Mouse (Mus musculus): Measurements from ENCODE around the gene Slc35d2. TPM values are rescaled to one million over a fixed set of nuclear protein-coding genes. Genes with fewer than 3 reads are reported as not detected.

Gene Slc35d2
- polyA plus RNA-seq, 1 experiment from 2014 or later = 8.0 TPM

GRCm38 (mm10) chr13:64152671-64153082, 23.5 kb upstream of the Slc35d2 start:
- Histone ChIP-seq H3K27ac (ENCODE audit: low read length) (peak overlapping the region; percentile 63), H3K27me3 (replicated peaks; ENCODE audit: insufficient read depth, low read length) (no peaks in the 10 kb centered on the region), H3K4me2 (replicated peaks; ENCODE audit: low read depth, low read length) (peak overlapping the region; percentile 89), H3K4me1 (ENCODE audit: insufficient read depth, low read depth, low read length) (no peaks in the 10 kb centered on the region), H3K4me3 (ENCODE audit: low read depth, low read length) (peak overlapping the region; percentile 64), H3K9me3 (ENCODE audit: low read length) (no peaks in the 10 kb centered on the region), H3K36me3 (ENCODE audit: insufficient read depth, low read length) (no peaks in the 10 kb centered on the region), H3K9ac (replicated peaks; ENCODE audit: low read depth) (peak overlapping the region; percentile 37)
- peak; percentile 40 for DNase-seq (ENCODE audit: low spot score)
- TF ChIP-seq CTCF (IDR thresholded peaks at IDR 0.05) = 0 out of 2 replicates have a peak, but pooled peaks have one; percentile 16
- TF ChIP-seq EP300 (IDR thresholded peaks at IDR 0.05) = no peak
- WGBS = under 1% methylated on average over 38 of the region's 61 CpGs
- peak; percentile 1; the same call in 1 of the 2 replicates for ATAC-seq

DNA sequence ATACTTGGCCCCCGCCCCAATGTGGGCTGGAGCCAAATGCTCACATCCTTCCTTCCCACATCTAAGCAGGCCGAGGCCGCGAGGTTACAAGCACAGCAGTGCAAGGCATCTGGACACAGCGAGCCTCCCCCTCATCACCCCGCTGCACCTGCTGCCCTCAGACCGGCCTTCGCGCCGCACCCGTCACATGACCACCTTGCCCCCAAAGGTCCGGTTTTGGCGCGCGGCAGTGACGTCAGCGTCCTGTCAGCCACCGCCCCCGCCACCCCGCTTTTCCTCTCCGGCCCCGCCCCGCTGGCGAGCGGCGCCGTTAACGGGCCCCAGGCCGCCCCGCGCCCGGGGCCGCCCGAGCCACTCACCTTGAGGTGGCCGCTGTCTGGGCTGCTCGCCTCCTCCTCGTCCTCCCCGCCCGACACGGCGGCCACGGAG, 23.1 kb upstream of the Slc35d2 start:
- Histone ChIP-seq H3K4me1 (ENCODE audit: insufficient read depth, low read depth, low read length) (no peaks in the 10 kb centered on the region), H3K9ac (replicated peaks; ENCODE audit: low read depth) (peak overlapping the region; percentile 37), H3K36me3 (ENCODE audit: insufficient read depth, low read length) (no peaks in the 10 kb centered on the region), H3K4me3 (ENCODE audit: low read depth, low read length) (peak overlapping the region; percentile 64), H3K4me2 (replicated peaks; ENCODE audit: low read depth, low read length) (peak overlapping the region; percentile 89), H3K27me3 (replicated peaks; ENCODE audit: insufficient read depth, low read length) (no peaks in the 10 kb centered on the region), H3K9me3 (ENCODE audit: low read length) (no peaks in the 10 kb centered on the region), H3K27ac (ENCODE audit: low read length) (peak overlapping the region; percentile 63)
- DNase-seq (ENCODE audit: low spot score) = peak; percentile 92
- TF ChIP-seq EP300 (IDR thresholded peaks at IDR 0.05) (no peak), CTCF (IDR thresholded peaks at IDR 0.05) (no peak)
- peak; percentile 5 for ATAC-seq
- 3% methylated on average over 29 of the region's 42 CpGs for WGBS

DNA sequence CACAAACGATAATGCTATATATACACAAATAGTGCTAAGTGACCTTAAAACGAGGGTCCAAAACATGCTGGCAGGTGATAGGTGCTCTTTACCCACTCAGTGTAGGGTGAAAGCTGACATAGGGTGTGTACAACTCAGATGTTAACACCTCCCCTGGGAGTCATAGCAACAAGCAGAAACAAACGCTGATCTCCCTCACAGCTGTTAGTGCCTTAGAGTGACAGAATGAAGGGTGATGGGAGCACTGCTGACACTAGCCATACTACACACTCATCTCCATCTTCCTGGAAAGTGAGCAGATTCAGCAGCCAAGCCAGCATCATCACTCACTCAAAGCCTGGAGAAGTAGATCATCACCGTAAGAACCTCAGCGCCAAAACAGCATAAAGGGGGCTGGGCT, 21.0 kb upstream of the Slc35d2 start:
- no peak overlapping the region for H3K9ac ChIP-seq (replicated peaks; ENCODE audit: low read depth)
- TF ChIP-seq EP300 (IDR thresholded peaks at IDR 0.05) = no peak
- H3K27me3 ChIP-seq (replicated peaks; ENCODE audit: insufficient read depth, low read length) = no peaks in the 10 kb centered on the region
- H3K4me1 ChIP-seq (ENCODE audit: insufficient read depth, low read depth, low read length) = no peaks in the 10 kb centered on the region
- H3K9me3 ChIP-seq (ENCODE audit: low read length) = no peaks in the 10 kb centered on the region
- WGBS = 42% methylated on average over 5 of the region's 5 CpGs
- no peak overlapping the region for H3K27ac ChIP-seq (ENCODE audit: low read length)
- H3K4me2 ChIP-seq (replicated peaks; ENCODE audit: low read depth, low read length) = no peak overlapping the region
- DNase-seq (ENCODE audit: low spot score) = no peak
- H3K36me3 ChIP-seq (ENCODE audit: insufficient read depth, low read length) = no peaks in the 10 kb centered on the region
- H3K4me3 ChIP-seq (ENCODE audit: low read depth, low read length) = no peak overlapping the region
- ATAC-seq = no peak

DNA sequence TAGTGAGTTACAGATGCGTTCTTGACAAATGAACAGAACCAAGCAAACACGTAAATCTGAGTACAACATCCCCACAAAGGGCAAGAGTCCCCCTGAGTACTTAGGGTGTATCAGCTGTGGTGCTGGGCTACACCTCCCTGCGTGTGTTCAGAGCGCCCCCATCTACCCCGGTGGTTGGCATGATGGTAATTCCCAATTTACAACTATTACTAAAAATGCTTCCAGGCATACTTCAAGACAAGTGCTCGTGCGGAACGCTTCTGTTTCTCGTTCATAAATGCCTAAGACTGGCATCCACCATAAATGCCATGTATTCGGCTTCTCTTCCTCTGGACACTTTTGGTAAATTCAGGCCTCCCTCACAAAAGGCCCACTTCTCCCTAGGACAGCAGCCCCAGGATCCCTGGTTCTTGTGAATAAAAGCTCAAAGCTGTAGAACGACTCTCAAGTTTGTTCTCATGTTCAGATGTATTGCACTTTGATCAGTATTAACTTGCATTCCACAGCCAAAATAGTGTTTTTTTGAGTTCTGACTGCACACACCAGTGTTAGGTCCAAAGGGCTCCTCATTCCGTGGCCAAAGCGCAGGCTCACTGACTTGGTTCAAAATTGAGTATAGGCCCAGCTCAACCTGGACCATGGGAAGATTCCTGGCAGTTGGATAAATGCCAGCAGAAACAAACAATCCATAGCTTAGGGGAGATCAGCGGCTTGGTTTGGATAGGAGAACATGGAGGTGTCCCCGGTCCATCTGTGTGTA, 628 bp upstream of the Slc35d2 start:
- no peaks in the 10 kb centered on the region for H3K4me1 ChIP-seq (ENCODE audit: insufficient read depth, low read depth, low read length)
- no peak for TF ChIP-seq EP300 (IDR thresholded peaks at IDR 0.05)
- peak; percentile 66 for TF ChIP-seq CTCF (IDR thresholded peaks at IDR 0.05)

DNA sequence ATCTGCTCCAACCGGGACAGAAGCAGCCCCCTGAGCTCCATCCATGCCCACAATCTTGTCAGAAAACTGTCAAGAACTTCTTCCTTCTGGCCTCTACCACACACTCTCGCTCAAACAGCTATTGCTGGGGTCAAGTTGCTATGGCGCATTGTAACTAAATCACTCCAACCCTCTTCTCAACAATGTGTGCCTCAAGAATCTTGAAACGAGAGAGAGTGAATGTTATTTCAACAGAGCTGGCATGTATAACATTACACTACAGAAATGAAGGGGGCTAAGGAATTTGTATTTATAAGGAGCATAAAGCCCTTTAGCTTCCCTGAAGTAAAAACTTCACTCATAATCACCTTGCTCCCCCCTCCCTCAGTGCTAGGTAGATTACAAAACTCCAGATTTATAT, 2.9 kb downstream of the Slc35d2 start:
- peak; percentile 81 for DNase-seq (ENCODE audit: low spot score)
- TF ChIP-seq EP300 (IDR thresholded peaks at IDR 0.05) (peak; percentile 48; the same call in 1 of the 2 replicates), CTCF (IDR thresholded peaks at IDR 0.05) (no peak)

More for the DNA sequence above, 628 bp upstream of the Slc35d2 start:
- Histone ChIP-seq H3K4me2 (replicated peaks; ENCODE audit: low read depth, low read length) (peak overlapping the region; percentile 77), H3K4me3 (ENCODE audit: low read depth, low read length) (peak overlapping the region; percentile 60), H3K36me3 (ENCODE audit: insufficient read depth, low read length) (no peaks in the 10 kb centered on the region), H3K9ac (replicated peaks; ENCODE audit: low read depth) (peak overlapping the region; percentile 37), H3K27me3 (replicated peaks; ENCODE audit: insufficient read depth, low read length) (no peaks in the 10 kb centered on the region), H3K27ac (ENCODE audit: low read length) (peak overlapping the region; percentile 34), H3K9me3 (ENCODE audit: low read length) (no peaks in the 10 kb centered on the region)
- ATAC-seq (peak; percentile 80), DNase-seq (ENCODE audit: low spot score) (peak; percentile 66)
- WGBS = 31% methylated on average over 15 of the region's 15 CpGs

GRCm38 (mm10) chr13:64124886-64125285, 4.3 kb downstream of the Slc35d2 start:
- ATAC-seq (no peak), DNase-seq (ENCODE audit: low spot score) (no peak)

More for the DNA sequence above, 2.9 kb downstream of the Slc35d2 start:
- ATAC-seq = peak; percentile 62
- Histone ChIP-seq H3K9ac (replicated peaks; ENCODE audit: low read depth) (no peak overlapping the region), H3K4me3 (ENCODE audit: low read depth, low read length) (no peak overlapping the region), H3K4me2 (replicated peaks; ENCODE audit: low read depth, low read length) (no peak overlapping the region), H3K4me1 (ENCODE audit: insufficient read depth, low read depth, low read length) (no peaks in the 10 kb centered on the region), H3K27ac (ENCODE audit: low read length) (no peak overlapping the region; the same call in 1 of the 2 replicates), H3K9me3 (ENCODE audit: low read length) (no peaks in the 10 kb centered on the region), H3K27me3 (replicated peaks; ENCODE audit: insufficient read depth, low read length) (no peaks in the 10 kb centered on the region), H3K36me3 (ENCODE audit: insufficient read depth, low read length) (no peaks in the 10 kb centered on the region)
- WGBS = 38% methylated on average over 4 of the region's 4 CpGs

More at GRCm38 (mm10) chr13:64124886-64125285, 4.3 kb downstream of the Slc35d2 start:
- Histone ChIP-seq H3K4me1 (ENCODE audit: insufficient read depth, low read depth, low read length) (no peaks in the 10 kb centered on the region), H3K4me2 (replicated peaks; ENCODE audit: low read depth, low read length) (no peak overlapping the region), H3K27ac (ENCODE audit: low read length) (no peak overlapping the region), H3K4me3 (ENCODE audit: low read depth, low read length) (no peak overlapping the region), H3K27me3 (replicated peaks; ENCODE audit: insufficient read depth, low read length) (no peaks in the 10 kb centered on the region), H3K36me3 (ENCODE audit: insufficient read depth, low read length) (no peaks in the 10 kb centered on the region), H3K9ac (replicated peaks; ENCODE audit: low read depth) (no peak overlapping the region), H3K9me3 (ENCODE audit: low read length) (no peaks in the 10 kb centered on the region)
- no peak for TF ChIP-seq EP300 (IDR thresholded peaks at IDR 0.05)
- no peak for TF ChIP-seq CTCF (IDR thresholded peaks at IDR 0.05)
- WGBS = 95% methylated on average over 6 of the region's 6 CpGs
